Mouse (Mus musculus): Measurements from ENCODE around the gene Pik3ap1. TPM values are rescaled to one million over a fixed set of nuclear protein-coding genes. Genes with fewer than 3 reads are reported as not detected.

Pik3ap1 gene
- polyA plus RNA-seq, 1 experiment: 0.16 TPM

- Histone ChIP-seq H3K4me1 (ENCODE audit: control insufficient read depth, insufficient read depth, low read length) (no peaks in the 10 kb centered on the region), H3K27ac (ENCODE audit: insufficient read depth, low read length) (no peak overlapping the region), H3K9ac (ENCODE audit: low read depth, poor library complexity, severe bottlenecking) (no peak overlapping the region), H3K9me3 (replicated peaks; ENCODE audit: control insufficient read depth, insufficient read depth, low read length, poor library complexity, severe bottlenecking) (no peaks in the 10 kb centered on the region), H3K4me3 (ENCODE audit: low read depth, low read length) (no peak overlapping the region), H3K27me3 (ENCODE audit: control insufficient read depth, insufficient read depth, low read length, poor library complexity, severe bottlenecking) (no peaks in the 10 kb centered on the region), H3K36me3 (ENCODE audit: control insufficient read depth, insufficient read depth, low read length, poor library complexity, severe bottlenecking) (no peaks in the 10 kb centered on the region)
- TF ChIP-seq CTCF (IDR thresholded peaks at IDR 0.05; ENCODE audit: low read depth, low read length): no peak
- no peak for TF ChIP-seq EP300 (IDR thresholded peaks at IDR 0.05; ENCODE audit: insufficient read depth, low read depth, low read length)
- no peak for TF ChIP-seq POLR2A (IDR thresholded peaks at IDR 0.05; ENCODE audit: insufficient read depth, low read length)
These were observed 96.3 kb downstream of the Pik3ap1 start for GRCm38 (mm10) chr19:41288568-41288967.

DNA sequence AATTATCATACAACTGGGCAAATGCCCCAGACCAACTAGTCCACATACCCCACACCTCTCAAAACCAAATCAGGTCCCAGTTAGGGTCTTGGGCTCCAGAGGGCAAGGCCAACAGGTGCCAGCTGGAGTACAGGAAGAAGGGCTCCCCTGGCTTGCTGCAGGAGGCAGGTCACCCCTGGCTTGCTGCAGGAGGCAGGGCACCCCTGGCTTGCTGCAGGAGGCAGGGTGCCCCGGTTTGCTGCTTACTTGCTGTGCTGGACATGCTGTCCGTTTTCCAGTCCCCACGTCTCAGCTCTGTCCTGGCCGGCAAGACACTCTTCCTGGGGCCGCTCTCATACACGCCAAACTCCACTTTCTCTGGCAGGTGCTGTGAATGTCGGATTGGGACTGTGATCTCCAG lies 97.7 kb downstream of the Pik3ap1 start:
- no peaks in the 10 kb centered on the region for H3K4me1 ChIP-seq (ENCODE audit: control insufficient read depth, insufficient read depth, low read length)
- H3K9me3 ChIP-seq (replicated peaks; ENCODE audit: control insufficient read depth, insufficient read depth, low read length, poor library complexity, severe bottlenecking): no peaks in the 10 kb centered on the region
- TF ChIP-seq POLR2A (IDR thresholded peaks at IDR 0.05; ENCODE audit: insufficient read depth, low read length) (no peak), EP300 (IDR thresholded peaks at IDR 0.05; ENCODE audit: insufficient read depth, low read depth, low read length) (no peak), CTCF (IDR thresholded peaks at IDR 0.05; ENCODE audit: low read depth, low read length) (no peak)
- H3K9ac ChIP-seq (ENCODE audit: low read depth, poor library complexity, severe bottlenecking): no peak overlapping the region
- no peak overlapping the region for H3K4me3 ChIP-seq (ENCODE audit: low read depth, low read length)
- H3K36me3 ChIP-seq (ENCODE audit: control insufficient read depth, insufficient read depth, low read length, poor library complexity, severe bottlenecking): no peaks in the 10 kb centered on the region
- H3K27me3 ChIP-seq (ENCODE audit: control insufficient read depth, insufficient read depth, low read length, poor library complexity, severe bottlenecking): no peaks in the 10 kb centered on the region
- H3K27ac ChIP-seq (ENCODE audit: insufficient read depth, low read length): no peak overlapping the region

DNA sequence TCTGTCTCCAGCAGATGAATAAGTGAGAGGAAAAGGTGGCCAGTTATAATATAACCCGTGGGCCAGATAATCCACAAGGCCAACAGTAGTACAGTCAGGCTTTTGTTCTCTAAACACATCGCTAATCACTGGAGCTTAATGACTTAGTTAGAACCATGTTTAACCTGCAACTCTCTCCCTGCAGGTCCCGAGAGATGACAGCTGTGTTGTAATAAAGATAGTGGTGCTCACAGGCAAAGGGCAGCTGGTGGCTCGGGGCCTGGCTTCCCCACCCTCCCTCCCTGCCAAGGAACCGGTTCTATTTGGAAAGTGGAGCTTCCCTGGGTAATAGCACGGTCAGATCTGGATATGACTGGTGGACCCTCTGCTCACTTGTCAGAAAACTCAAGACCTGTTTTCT lies 100.4 kb downstream of the Pik3ap1 start:
- Histone ChIP-seq H3K4me3 (ENCODE audit: low read depth, low read length) (no peak overlapping the region), H3K27ac (ENCODE audit: insufficient read depth, low read length) (no peak overlapping the region), H3K9ac (ENCODE audit: low read depth, poor library complexity, severe bottlenecking) (no peak overlapping the region), H3K27me3 (ENCODE audit: control insufficient read depth, insufficient read depth, low read length, poor library complexity, severe bottlenecking) (no peaks in the 10 kb centered on the region), H3K36me3 (ENCODE audit: control insufficient read depth, insufficient read depth, low read length, poor library complexity, severe bottlenecking) (no peaks in the 10 kb centered on the region), H3K9me3 (replicated peaks; ENCODE audit: control insufficient read depth, insufficient read depth, low read length, poor library complexity, severe bottlenecking) (no peaks in the 10 kb centered on the region), H3K4me1 (ENCODE audit: control insufficient read depth, insufficient read depth, low read length) (no peaks in the 10 kb centered on the region)
- TF ChIP-seq POLR2A (IDR thresholded peaks at IDR 0.05; ENCODE audit: insufficient read depth, low read length): no peak
- TF ChIP-seq CTCF (IDR thresholded peaks at IDR 0.05; ENCODE audit: low read depth, low read length): no peak
- TF ChIP-seq EP300 (IDR thresholded peaks at IDR 0.05; ENCODE audit: insufficient read depth, low read depth, low read length): no peak

DNA sequence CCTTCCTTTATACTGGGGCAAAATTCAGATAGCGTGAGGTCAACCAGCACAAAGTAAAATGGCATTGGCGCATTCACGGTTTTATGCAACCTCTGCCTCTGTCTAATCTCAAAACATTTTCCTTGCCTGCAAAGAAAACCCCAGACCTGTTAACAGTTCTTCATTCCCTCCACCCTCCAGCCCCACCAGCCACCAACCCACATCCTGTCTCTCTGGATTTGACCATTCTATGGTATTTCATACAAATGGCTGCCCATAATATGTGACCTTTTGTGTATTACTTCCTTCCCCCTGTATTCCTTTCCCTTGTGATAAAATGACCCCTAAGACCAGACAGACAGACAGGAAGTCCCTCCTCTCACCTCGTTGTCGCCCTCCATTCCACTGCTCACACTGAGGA lies 102.2 kb downstream of the Pik3ap1 start:
- TF ChIP-seq CTCF (IDR thresholded peaks at IDR 0.05; ENCODE audit: low read depth, low read length): no peak
- no peaks in the 10 kb centered on the region for H3K36me3 ChIP-seq (ENCODE audit: control insufficient read depth, insufficient read depth, low read length, poor library complexity, severe bottlenecking)
- H3K9me3 ChIP-seq (replicated peaks; ENCODE audit: control insufficient read depth, insufficient read depth, low read length, poor library complexity, severe bottlenecking): no peaks in the 10 kb centered on the region
- H3K4me1 ChIP-seq (ENCODE audit: control insufficient read depth, insufficient read depth, low read length): no peaks in the 10 kb centered on the region
- no peak overlapping the region for H3K9ac ChIP-seq (ENCODE audit: low read depth, poor library complexity, severe bottlenecking)
- no peak overlapping the region for H3K4me3 ChIP-seq (ENCODE audit: low read depth, low read length)
- H3K27me3 ChIP-seq (ENCODE audit: control insufficient read depth, insufficient read depth, low read length, poor library complexity, severe bottlenecking): no peaks in the 10 kb centered on the region
- no peak overlapping the region for H3K27ac ChIP-seq (ENCODE audit: insufficient read depth, low read length)

DNA sequence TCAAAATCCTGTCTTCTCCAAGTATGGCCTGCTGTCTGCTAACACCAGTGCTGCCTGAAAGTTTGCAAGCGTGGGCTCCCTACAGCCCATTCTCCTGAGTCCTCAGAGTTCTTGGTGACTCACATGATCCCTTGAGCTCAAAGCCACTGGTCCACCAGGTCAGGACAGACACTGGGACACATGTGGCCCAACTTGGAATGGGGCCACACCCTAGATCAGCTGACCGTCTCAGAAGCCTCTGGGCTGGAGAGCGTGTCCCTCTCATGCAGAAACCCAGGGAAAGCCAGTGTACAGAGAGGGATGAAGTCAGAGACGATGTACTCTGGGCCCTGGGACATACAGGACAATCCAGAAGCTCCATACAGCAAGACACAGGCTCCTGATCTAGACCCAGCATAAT lies 102.7 kb downstream of the Pik3ap1 start:
- no peaks in the 10 kb centered on the region for H3K4me1 ChIP-seq (ENCODE audit: control insufficient read depth, insufficient read depth, low read length)
- no peak overlapping the region for H3K4me3 ChIP-seq (ENCODE audit: low read depth, low read length)
- H3K36me3 ChIP-seq (ENCODE audit: control insufficient read depth, insufficient read depth, low read length, poor library complexity, severe bottlenecking): no peaks in the 10 kb centered on the region
- H3K27me3 ChIP-seq (ENCODE audit: control insufficient read depth, insufficient read depth, low read length, poor library complexity, severe bottlenecking): no peaks in the 10 kb centered on the region
- no peak for TF ChIP-seq CTCF (IDR thresholded peaks at IDR 0.05; ENCODE audit: low read depth, low read length)
- no peak for TF ChIP-seq POLR2A (IDR thresholded peaks at IDR 0.05; ENCODE audit: insufficient read depth, low read length)
- TF ChIP-seq EP300 (IDR thresholded peaks at IDR 0.05; ENCODE audit: insufficient read depth, low read depth, low read length): no peak
- no peak overlapping the region for H3K9ac ChIP-seq (ENCODE audit: low read depth, poor library complexity, severe bottlenecking)
- H3K9me3 ChIP-seq (replicated peaks; ENCODE audit: control insufficient read depth, insufficient read depth, low read length, poor library complexity, severe bottlenecking): no peaks in the 10 kb centered on the region
- H3K27ac ChIP-seq (ENCODE audit: insufficient read depth, low read length): no peak overlapping the region

GRCm38 (mm10) chr19:41279724-41280244 lies 105.1 kb downstream of the Pik3ap1 start:
- no peaks in the 10 kb centered on the region for H3K36me3 ChIP-seq (ENCODE audit: control insufficient read depth, insufficient read depth, low read length, poor library complexity, severe bottlenecking)
- no peak overlapping the region for H3K4me3 ChIP-seq (ENCODE audit: low read depth, low read length)
- H3K4me1 ChIP-seq (ENCODE audit: control insufficient read depth, insufficient read depth, low read length): no peaks in the 10 kb centered on the region
- no peak overlapping the region for H3K9ac ChIP-seq (ENCODE audit: low read depth, poor library complexity, severe bottlenecking)
- no peaks in the 10 kb centered on the region for H3K27me3 ChIP-seq (ENCODE audit: control insufficient read depth, insufficient read depth, low read length, poor library complexity, severe bottlenecking)
- no peaks in the 10 kb centered on the region for H3K9me3 ChIP-seq (replicated peaks; ENCODE audit: control insufficient read depth, insufficient read depth, low read length, poor library complexity, severe bottlenecking)
- TF ChIP-seq EP300 (IDR thresholded peaks at IDR 0.05; ENCODE audit: insufficient read depth, low read depth, low read length) (no peak), CTCF (IDR thresholded peaks at IDR 0.05; ENCODE audit: low read depth, low read length) (no peak), POLR2A (IDR thresholded peaks at IDR 0.05; ENCODE audit: insufficient read depth, low read length) (no peak)
- H3K27ac ChIP-seq (ENCODE audit: insufficient read depth, low read length): no peak overlapping the region

Measured in ES-Bruce4 (cell line).